Mouse (Mus musculus): ENCODE results near the gene Prkci. TPM values are rescaled to one million over a fixed set of nuclear protein-coding genes. Genes with fewer than 3 reads are reported as not detected.

Gene Prkci
- polyA plus RNA-seq (2012; rRNA removed): 20.6 and 22.1 TPM in 2 replicates

DNA sequence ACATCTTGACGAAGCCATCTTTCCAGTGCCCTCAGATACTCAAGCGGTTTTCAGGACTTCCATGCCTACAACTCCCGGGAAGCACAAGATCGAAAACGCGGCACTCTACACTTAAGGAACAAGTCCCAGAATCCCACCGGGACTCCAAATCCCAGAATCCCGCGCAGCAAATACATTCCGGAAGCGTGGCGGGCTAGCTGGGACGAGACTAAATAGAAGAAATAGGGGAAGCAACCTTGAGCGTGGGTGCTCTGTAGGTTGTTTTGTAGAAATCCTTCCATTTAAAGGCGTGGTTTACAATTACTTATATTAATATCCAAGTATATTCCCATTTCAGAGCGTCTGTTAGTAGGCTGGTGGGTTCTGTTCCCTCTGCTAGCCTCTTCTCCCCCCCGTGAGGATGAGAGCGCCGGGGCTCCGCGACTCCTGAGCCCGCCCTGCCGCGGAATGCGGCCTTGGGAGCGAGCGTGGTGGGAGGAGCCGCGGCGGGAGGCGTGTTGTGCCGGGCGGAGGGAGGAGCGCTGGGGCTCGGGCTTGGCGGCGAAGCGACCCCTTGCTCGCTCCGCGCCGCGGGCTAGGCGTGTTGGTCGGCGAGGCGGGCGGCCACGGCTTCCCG lies at the start of gene Prkci:
Gene Prkci, plus strand, starts transcription at position 465 of the 616 bp plus-strand sequence.

DNA sequence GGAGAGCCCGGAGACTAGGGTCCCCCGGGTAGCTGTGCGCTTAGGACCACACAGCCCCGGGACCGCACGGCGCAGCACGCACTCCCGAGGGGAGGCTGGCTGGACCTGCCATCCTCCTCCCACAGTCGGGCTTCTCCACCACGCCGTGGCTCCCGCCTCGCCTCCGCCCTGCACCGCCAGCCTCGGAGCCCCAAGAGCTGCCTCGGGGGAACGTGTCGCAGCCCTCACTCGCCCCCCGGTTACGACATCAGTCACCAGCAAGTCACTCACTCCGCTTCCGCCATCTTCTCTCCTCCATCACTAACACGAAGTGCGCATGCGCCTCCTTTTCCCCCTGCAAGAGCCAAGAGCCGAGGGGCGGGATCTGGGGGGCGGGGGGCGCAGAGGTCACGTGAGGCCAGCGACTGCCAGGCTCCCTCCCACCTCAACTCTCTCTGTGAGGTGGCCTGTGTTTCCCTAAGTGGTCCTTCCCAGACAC lies 26.4 kb upstream of the Prkci start, which contains the start of gene Phc3:
Gene Phc3, minus strand, starts transcription at position 312 of the 478 bp plus-strand sequence.

GRCm38 (mm10) chr3:31094531-31095178 lies 99.1 kb downstream of the Prkci start, which contains the start of gene Skil:
Gene Skil (plus strand): TSS chr3:31095058.

Other genes with a start within 250 kb of the Prkci start
- gene Samd7, start 249.5 kb upstream of the Prkci start, polyA plus RNA-seq (2012; rRNA removed): not detected in 2 replicates
- 6.2 TPM in 2 replicates for gene Sec62, start 202.9 kb upstream of the Prkci start, polyA plus RNA-seq (2012; rRNA removed)
- gene Gpr160, start 139.8 kb upstream of the Prkci start, polyA plus RNA-seq (2012; rRNA removed): 17.1 and 24.0 TPM in 2 replicates
- 18.3 and 24.3 TPM in 2 replicates for gene Phc3, start 26.3 kb upstream of the Prkci start, polyA plus RNA-seq (2012; rRNA removed)
- 5.1 and 5.3 TPM in 2 replicates for gene Skil, start 99.3 kb downstream of the Prkci start, polyA plus RNA-seq (2012; rRNA removed)
- 0.60 and 0.86 TPM in 2 replicates for gene Cldn11, start 154.2 kb downstream of the Prkci start, polyA plus RNA-seq (2012; rRNA removed)